Mouse (Mus musculus) C2C12 (cell line): Measurements from ENCODE around the gene Gm5089. TPM values are rescaled to one million over a fixed set of nuclear protein-coding genes. Genes with fewer than 3 reads are reported as not detected.

Experiments
- H3K27me3 ChIP-seq: one replicate; pipeline ENCODE4 v1.6.1; 2011; ENCODE audit not compliant: control insufficient read depth, insufficient read depth, insufficient read length
- H3K36me3 ChIP-seq: one replicate; pipeline ENCODE4 v1.6.1; 2011; ENCODE audit not compliant: control insufficient read depth, insufficient read depth
- H3K4me3 ChIP-seq: one replicate; pipeline ENCODE4 v1.5.1; 2011; ENCODE audit warnings: mild to moderate bottlenecking, control low read depth; ENCODE audit not compliant: poor library complexity, insufficient read depth, severe bottlenecking
- H3K79me2 ChIP-seq: one replicate; pipeline ENCODE4 v1.6.1; 2011; ENCODE audit not compliant: control insufficient read depth, insufficient read depth
- H3K79me3 ChIP-seq: one replicate; pipeline ENCODE4 v1.6.1; 2011; ENCODE audit warnings: low read depth, control low read depth
- H3ac ChIP-seq: one replicate; pipeline ENCODE3; 2011; ENCODE audit warnings: low read depth; ENCODE audit not compliant: control insufficient read depth, insufficient read length
- CEBPB ChIP-seq: IDR thresholded peaks from one replicate; pipeline ENCODE4 v1.6.1; 2011; ENCODE audit warnings: low read depth, mild to moderate bottlenecking, control low read depth, moderate library complexity
- CTCF ChIP-seq: IDR thresholded peaks from one replicate; pipeline ENCODE4 v1.5.1; 2011; ENCODE audit not compliant: control insufficient read depth, insufficient read depth, insufficient read length
- FOSL1 ChIP-seq: IDR thresholded peaks from one replicate; pipeline ENCODE4 v1.8.0; 2011; ENCODE audit warnings: mild to moderate bottlenecking, low read length; ENCODE audit not compliant: poor library complexity, insufficient read depth, severe bottlenecking
- MAX ChIP-seq: IDR thresholded peaks from one replicate; pipeline ENCODE4 v1.6.1; 2011; ENCODE audit warnings: mild to moderate bottlenecking, control low read depth
- MYOD1 ChIP-seq: IDR thresholded peaks from one replicate; pipeline ENCODE4 v1.6.1; 2011; ENCODE audit warnings: low read depth; ENCODE audit not compliant: control insufficient read depth, insufficient read length
- MYOG ChIP-seq: IDR thresholded peaks from one replicate; pipeline ENCODE4 v1.6.1; 2011; ENCODE audit not compliant: control insufficient read depth, insufficient read length; ENCODE audit errors: extremely low read depth
- USF1 ChIP-seq: IDR thresholded peaks from one replicate; pipeline ENCODE4 v1.6.1; 2011; ENCODE audit warnings: low read depth, mild to moderate bottlenecking, control low read depth, moderate library complexity
- polyA plus RNA-seq: library from polyadenylated mRNA; unstranded; fragments of >200 nt; fragmentation: generic; extraction: Trizol; gene quantifications from one replicate; pipeline ENCODE4 v1.2.1, GENCODE M21; 2012; ENCODE audit warnings: missing spikeins

Gm5089 gene
- polyA plus RNA-seq, 1 experiment: not detected

GRCm38 (mm10) chr14:122483556-122484421 lies 32.9 kb upstream of the Gm5089 start:
- TF ChIP-seq MAX (no peak), MYOD1 (no peak), CTCF (no peak), FOSL1 (no peak), MYOG (no peak), CEBPB (no peak), USF1 (no peak)
- H3K36me3 ChIP-seq: no peaks in the 10 kb centered on the region
- peaks cover 23% of the 10 kb centered on the region for H3K27me3 ChIP-seq
- no peaks in the 10 kb centered on the region for H3K79me3 ChIP-seq
- H3K79me2 ChIP-seq: no peaks in the 10 kb centered on the region
- H3K4me3 ChIP-seq: no peak overlapping the region
- no peak overlapping the region for H3ac ChIP-seq

GRCm38 (mm10) chr14:122483024-122483385 lies 32.1 kb upstream of the Gm5089 start:
- no peak for TF ChIP-seq FOSL1
- no peak for TF ChIP-seq MYOG
- no peak for TF ChIP-seq CTCF
- no peak for TF ChIP-seq USF1
- no peak for TF ChIP-seq MAX
- no peak for TF ChIP-seq MYOD1
- TF ChIP-seq CEBPB: no peak
- no peaks in the 10 kb centered on the region for H3K79me3 ChIP-seq
- peaks cover 28% of the 10 kb centered on the region for H3K27me3 ChIP-seq
- no peak overlapping the region for H3K4me3 ChIP-seq
- no peaks in the 10 kb centered on the region for H3K36me3 ChIP-seq
- no peak overlapping the region for H3ac ChIP-seq
- peaks cover under 1% of the 10 kb centered on the region for H3K79me2 ChIP-seq

GRCm38 (mm10) chr14:122482081-122483023 lies 31.4 kb upstream of the Gm5089 start:
- Histone ChIP-seq H3K4me3 (no peak overlapping the region), H3K79me2 (peaks cover 7% of the 10 kb centered on the region), H3K27me3 (peaks cover 28% of the 10 kb centered on the region), H3K79me3 (no peaks in the 10 kb centered on the region), H3K36me3 (no peaks in the 10 kb centered on the region), H3ac (no peak overlapping the region)
- TF ChIP-seq MYOG: no peak
- no peak for TF ChIP-seq CEBPB
- TF ChIP-seq MYOD1: no peak
- TF ChIP-seq CTCF: no peak
- no peak for TF ChIP-seq FOSL1
- no peak for TF ChIP-seq MAX
- TF ChIP-seq USF1: no peak

GRCm38 (mm10) chr14:122481181-122481580 lies 30.3 kb upstream of the Gm5089 start:
- Histone ChIP-seq H3K79me3 (peaks cover 2% of the 10 kb centered on the region), H3K27me3 (peaks cover 35% of the 10 kb centered on the region), H3ac (no peak overlapping the region), H3K36me3 (no peaks in the 10 kb centered on the region), H3K79me2 (peaks cover 17% of the 10 kb centered on the region), H3K4me3 (no peak overlapping the region)
- no peak for TF ChIP-seq USF1
- no peak for TF ChIP-seq MAX
- no peak for TF ChIP-seq CEBPB
- TF ChIP-seq CTCF: no peak
- no peak for TF ChIP-seq MYOG
- no peak for TF ChIP-seq FOSL1
- TF ChIP-seq MYOD1: no peak

- H3K36me3 ChIP-seq: no peaks in the 10 kb centered on the region
- H3K79me3 ChIP-seq: peaks cover 2% of the 10 kb centered on the region
- TF ChIP-seq MAX (no peak), USF1 (no peak), MYOD1 (no peak), FOSL1 (no peak), CEBPB (no peak), CTCF (no peak), MYOG (no peak)
- peaks cover 42% of the 10 kb centered on the region for H3K27me3 ChIP-seq
- no peak overlapping the region for H3ac ChIP-seq
- H3K4me3 ChIP-seq: no peak overlapping the region
- H3K79me2 ChIP-seq: peaks cover 17% of the 10 kb centered on the region
Observed at GRCm38 (mm10) chr14:122480355-122480754, 29.4 kb upstream of the Gm5089 start.
